Mouse (Mus musculus) neural tube, embryonic 15.5 days (tissue): ENCODE data around the gene Jmjd6. TPM values are rescaled to one million over a fixed set of nuclear protein-coding genes. Genes with fewer than 3 reads are reported as not detected.
"Not testable (repeated sequence)": the region's sequence is repeated elsewhere in the genome, so short reads cannot be mapped to it uniquely, and the experiment has no call there.

Source experiments
- ATAC-seq: fragments of 200-750 bp; cut with Nextera tagmentation; 2 replicates; pipeline ENCODE4 v1.8.0; 2017; ENCODE audit warnings: mild to moderate bottlenecking, moderate TSS enrichment, moderate library complexity; ENCODE audit not compliant: low FRiP score
- H3K27ac ChIP-seq: fragments of 300-500 bp; sonication (generic); replicated peaks from 2 replicates; pipeline ENCODE4 v1.5.1; 2015; ENCODE audit warnings: mild to moderate bottlenecking, inconsistent platforms
- H3K27me3 ChIP-seq: fragments of 300-500 bp; sonication (generic); replicated peaks from 2 replicates; pipeline ENCODE4 v1.6.1; 2015; ENCODE audit warnings: inconsistent platforms
- H3K36me3 ChIP-seq: fragments of 300-500 bp; sonication (generic); 2 replicates; pipeline ENCODE4 v1.6.1; 2015; ENCODE audit warnings: inconsistent platforms
- H3K4me1 ChIP-seq: fragments of 300-500 bp; sonication (generic); 2 replicates; pipeline ENCODE4 v1.6.1; 2015; ENCODE audit warnings: inconsistent platforms
- H3K4me2 ChIP-seq: fragments of 300-500 bp; sonication (generic); 2 replicates; pipeline ENCODE4 v1.6.1; 2015; ENCODE audit warnings: inconsistent platforms, mild to moderate bottlenecking, moderate library complexity
- H3K4me3 ChIP-seq: fragments of 300-500 bp; sonication (generic); replicated peaks from 2 replicates; pipeline ENCODE4 v1.5.1; 2015; ENCODE audit warnings: mild to moderate bottlenecking, inconsistent platforms
- H3K9ac ChIP-seq: fragments of 300-500 bp; sonication (generic); replicated peaks from 2 replicates; pipeline ENCODE4 v1.6.1; 2015; ENCODE audit warnings: mild to moderate bottlenecking, inconsistent platforms
- H3K9me3 ChIP-seq: fragments of 300-500 bp; sonication (generic); replicated peaks from 2 replicates; pipeline ENCODE4 v1.6.1; 2016; ENCODE audit warnings: inconsistent platforms
- whole genome bisulfite sequencing: fragments of 180-500 bp; shearing (Covaris S2); methylation state at CpG from one replicate; pipeline ENCODE4 v1.1.7; 2015; ENCODE audit warnings: mixed read lengths; 5-methylcytosine and 5-hydroxymethylcytosine counted together
- polyA plus RNA-seq: library from polyadenylated mRNA; unstranded; fragments of >200 nt; fragmentation: Nextera tagmentation; extraction: Ambion mirVana; gene quantifications from 2 replicates; pipeline ENCODE4 v1.2.1, GENCODE M21; 2015

Jmjd6 gene
- polyA plus RNA-seq, 1 experiment from 2014 or later = 63.2 TPM

- WGBS = 96% methylated on average over 10 of the region's 10 CpGs
- peaks cover 80% of the 10 kb centered on the region for H3K36me3 ChIP-seq
- H3K27ac ChIP-seq = no peak overlapping the region
- H3K4me2 ChIP-seq = no peak overlapping the region
- no peak overlapping the region for H3K9ac ChIP-seq
- no peak for ATAC-seq
- no peaks in the 10 kb centered on the region for H3K27me3 ChIP-seq
- peaks cover 40% of the 10 kb centered on the region for H3K4me1 ChIP-seq
- H3K9me3 ChIP-seq = no peaks in the 10 kb centered on the region
- H3K4me3 ChIP-seq = no peak overlapping the region
Observed at GRCm38 (mm10) chr11:116837441-116837840, 5.8 kb downstream of the Jmjd6 start.

- no peak for ATAC-seq
- WGBS = 93% methylated on average over 4 of the region's 4 CpGs
- H3K27ac ChIP-seq = no peak overlapping the region
Observed at GRCm38 (mm10) chr11:116836283-116836682, 7.0 kb downstream of the Jmjd6 start.

GRCm38 (mm10) chr11:116834954-116835353, 8.3 kb downstream of the Jmjd6 start:
- no peak for ATAC-seq
- Histone ChIP-seq H3K27ac (no peak overlapping the region), H3K9me3 (no peaks in the 10 kb centered on the region), H3K27me3 (no peaks in the 10 kb centered on the region), H3K4me3 (no peak overlapping the region), H3K9ac (no peak overlapping the region), H3K36me3 (peaks cover 81% of the 10 kb centered on the region), H3K4me1 (peaks cover 18% of the 10 kb centered on the region), H3K4me2 (no peak overlapping the region)
- WGBS = 98% methylated on average over 1 of the region's 1 CpGs

More at GRCm38 (mm10) chr11:116836283-116836682, 7.0 kb downstream of the Jmjd6 start:
- Histone ChIP-seq H3K27me3 (no peaks in the 10 kb centered on the region), H3K4me3 (no peak overlapping the region), H3K4me1 (peaks cover 31% of the 10 kb centered on the region), H3K9ac (no peak overlapping the region), H3K9me3 (no peaks in the 10 kb centered on the region), H3K4me2 (no peak overlapping the region), H3K36me3 (peaks cover 86% of the 10 kb centered on the region)

GRCm38 (mm10) chr11:116832172-116832685, 11.0 kb downstream of the Jmjd6 start:
- Histone ChIP-seq H3K27ac (no peak overlapping the region; the same call in 1 of the 2 replicates), H3K4me2 (no peak overlapping the region), H3K4me3 (no peak overlapping the region), H3K9me3 (no peaks in the 10 kb centered on the region), H3K9ac (no peak overlapping the region), H3K27me3 (no peaks in the 10 kb centered on the region), H3K36me3 (peaks cover 55% of the 10 kb centered on the region), H3K4me1 (peaks cover 19% of the 10 kb centered on the region)
- 32% methylated on average over 4 of the region's 4 CpGs for WGBS
- ATAC-seq = no peak

GRCm38 (mm10) chr11:116827534-116828165, 15.6 kb downstream of the Jmjd6 start, which contains the start of gene Mxra7:
Gene Mxra7, minus strand, starts transcription at chr11:116828046.
- H3K9me3 ChIP-seq = no peaks in the 10 kb centered on the region
- H3K4me1 ChIP-seq = peaks cover 40% of the 10 kb centered on the region
- H3K4me2 ChIP-seq = peak within 1 kb of the TSS; percentile 90
- peaks cover 10% of the 10 kb centered on the region for H3K36me3 ChIP-seq
- H3K9ac ChIP-seq = peak within 1 kb of the TSS; percentile 78
- H3K27me3 ChIP-seq = no peaks in the 10 kb centered on the region
- peak; percentile 67 for ATAC-seq
- H3K4me3 ChIP-seq = peak within 1 kb of the TSS; percentile 69
- H3K27ac ChIP-seq = peak within 1 kb of the TSS; percentile 80
- WGBS = under 1% methylated on average over 70 of the region's 71 CpGs

GRCm38 (mm10) chr11:116826550-116827504, 16.4 kb downstream of the Jmjd6 start:
- 9% methylated on average over 17 of the region's 17 CpGs for WGBS
- no peaks in the 10 kb centered on the region for H3K9me3 ChIP-seq
- ATAC-seq = no peak

GRCm38 (mm10) chr11:116825230-116825629, 18.0 kb downstream of the Jmjd6 start:
- Histone ChIP-seq H3K4me3 (peak overlapping the region; percentile 69), H3K9me3 (no peaks in the 10 kb centered on the region), H3K4me2 (peak overlapping the region; percentile 90), H3K27me3 (no peaks in the 10 kb centered on the region), H3K4me1 (peaks cover 55% of the 10 kb centered on the region), H3K36me3 (no peaks in the 10 kb centered on the region), H3K27ac (peak overlapping the region; percentile 14; the same call in 1 of the 2 replicates), H3K9ac (peak overlapping the region; percentile 23; the same call in 1 of the 2 replicates)
- 22% methylated on average over 4 of the region's 5 CpGs for WGBS
- ATAC-seq = no peak

More at GRCm38 (mm10) chr11:116826550-116827504, 16.4 kb downstream of the Jmjd6 start:
- Histone ChIP-seq H3K36me3 (peaks cover 9% of the 10 kb centered on the region), H3K27ac (peak overlapping the region; percentile 80), H3K4me3 (peak overlapping the region; percentile 69), H3K4me2 (peak overlapping the region; percentile 90), H3K27me3 (no peaks in the 10 kb centered on the region), H3K9ac (peak overlapping the region; percentile 78), H3K4me1 (peaks cover 43% of the 10 kb centered on the region)

GRCm38 (mm10) chr11:116823885-116824284, 19.4 kb downstream of the Jmjd6 start:
- H3K4me1 ChIP-seq = peaks cover 67% of the 10 kb centered on the region
- not testable (repeated sequence) for H3K27ac ChIP-seq, H3K9ac ChIP-seq, H3K4me2 ChIP-seq, H3K9me3 ChIP-seq, H3K27me3 ChIP-seq, H3K36me3 ChIP-seq, ATAC-seq, H3K4me3 ChIP-seq
- WGBS = 97% methylated on average over 10 of the region's 10 CpGs

GRCm38 (mm10) chr11:116823255-116823654, 20.0 kb downstream of the Jmjd6 start:
- 100% methylated on average over 2 of the region's 2 CpGs for WGBS
- H3K9ac ChIP-seq = no peak overlapping the region
- peaks cover 70% of the 10 kb centered on the region for H3K4me1 ChIP-seq

GRCm38 (mm10) chr11:116822626-116823025, 20.6 kb downstream of the Jmjd6 start:
- no peak overlapping the region for H3K27ac ChIP-seq
- H3K4me1 ChIP-seq = peaks cover 68% of the 10 kb centered on the region
- 91% methylated on average over 10 of the region's 10 CpGs for WGBS

More at GRCm38 (mm10) chr11:116823255-116823654, 20.0 kb downstream of the Jmjd6 start:
- no peak overlapping the region for H3K27ac ChIP-seq
- H3K9me3 ChIP-seq = no peaks in the 10 kb centered on the region
- H3K36me3 ChIP-seq = no peaks in the 10 kb centered on the region
- H3K4me3 ChIP-seq = no peak overlapping the region
- H3K27me3 ChIP-seq = no peaks in the 10 kb centered on the region
- ATAC-seq = no peak
- H3K4me2 ChIP-seq = no peak overlapping the region

GRCm38 (mm10) chr11:116822215-116822614, 21.0 kb downstream of the Jmjd6 start:
- Histone ChIP-seq H3K36me3 (no peaks in the 10 kb centered on the region), H3K9me3 (no peaks in the 10 kb centered on the region), H3K27ac (no peak overlapping the region), H3K4me2 (no peak overlapping the region), H3K9ac (no peak overlapping the region), H3K27me3 (no peaks in the 10 kb centered on the region), H3K4me3 (no peak overlapping the region), H3K4me1 (peaks cover 64% of the 10 kb centered on the region)
- no peak for ATAC-seq
- WGBS = 71% methylated on average over 10 of the region's 10 CpGs

More at GRCm38 (mm10) chr11:116822626-116823025, 20.6 kb downstream of the Jmjd6 start:
- no peak overlapping the region for H3K4me3 ChIP-seq
- no peak overlapping the region for H3K4me2 ChIP-seq
- H3K9ac ChIP-seq = no peak overlapping the region
- H3K27me3 ChIP-seq = no peaks in the 10 kb centered on the region
- ATAC-seq = no peak
- H3K36me3 ChIP-seq = no peaks in the 10 kb centered on the region
- H3K9me3 ChIP-seq = no peaks in the 10 kb centered on the region
